Mouse (Mus musculus): ENCODE results near the gene Dhcr24.

GRCm38 (mm10) chr4:106534256-106534655 lies 26.6 kb upstream of the Dhcr24 start:
- TF ChIP-seq CTCF (IDR thresholded peaks at IDR 0.05; ENCODE audit: low read depth) (no peak), EP300 (IDR thresholded peaks at IDR 0.05; ENCODE audit: low read depth) (no peak)

Data from liver, embryonic 14.5 days (tissue).